Mouse (Mus musculus): ENCODE measurements around the gene Mcm5.
A peak's percentile ranks its signal among the peaks of the same experiment; 100 is the strongest.

GRCm38 (mm10) chr8:75088989-75089881 lies 20.1 kb upstream of the Mcm5 start:
- no peak for TF ChIP-seq SMC3 (IDR thresholded peaks at IDR 0.05; ENCODE audit: low read depth, low read length)
- TF ChIP-seq POLR2A (IDR thresholded peaks at IDR 0.05; ENCODE audit: control insufficient read depth in 1 of 2, insufficient read depth in 1 of 2, low read depth in 1 of 2, low read length in 2 of 2, poor library complexity in 1 of 2) = no peak
- TF ChIP-seq CTCF (IDR thresholded peaks at IDR 0.05 in 2 of 3, conservative IDR thresholded peaks at IDR 0.05 in 1 of 3; ENCODE audit: control insufficient read depth in 1 of 3, insufficient read depth in 1 of 3, low read depth in 2 of 3, low read length in 3 of 3, poor library complexity in 1 of 3, severe bottlenecking in 1 of 3) = no peak
- peak; percentile 70 to 71 for TF ChIP-seq EP300 (IDR thresholded peaks at IDR 0.05; ENCODE audit: low read depth in 1 of 2, low read length in 2 of 2)
- TF ChIP-seq UBTF (IDR thresholded peaks at IDR 0.05; ENCODE audit: borderline replicate concordance, insufficient read depth, low read depth, low read length) = no peak
- no peak for TF ChIP-seq MAX (IDR thresholded peaks at IDR 0.05; ENCODE audit: low read length)

All from MEL (cell line).